Mouse (Mus musculus) erythroblast, embryonic 14.5 days (primary cell): ENCODE measurements around the gene Ifrd2.

Source experiments
- GATA1 ChIP-seq: IDR thresholded peaks from 2 replicates; pipeline ENCODE4 v1.6.1; 2012; ENCODE audit warnings: low read length, inconsistent platforms, mixed read lengths
- TAL1 ChIP-seq: IDR thresholded peaks from 3 replicates; pipeline ENCODE4 v1.6.1; 2012; ENCODE audit warnings: low read length, inconsistent platforms, mixed read lengths

DNA sequence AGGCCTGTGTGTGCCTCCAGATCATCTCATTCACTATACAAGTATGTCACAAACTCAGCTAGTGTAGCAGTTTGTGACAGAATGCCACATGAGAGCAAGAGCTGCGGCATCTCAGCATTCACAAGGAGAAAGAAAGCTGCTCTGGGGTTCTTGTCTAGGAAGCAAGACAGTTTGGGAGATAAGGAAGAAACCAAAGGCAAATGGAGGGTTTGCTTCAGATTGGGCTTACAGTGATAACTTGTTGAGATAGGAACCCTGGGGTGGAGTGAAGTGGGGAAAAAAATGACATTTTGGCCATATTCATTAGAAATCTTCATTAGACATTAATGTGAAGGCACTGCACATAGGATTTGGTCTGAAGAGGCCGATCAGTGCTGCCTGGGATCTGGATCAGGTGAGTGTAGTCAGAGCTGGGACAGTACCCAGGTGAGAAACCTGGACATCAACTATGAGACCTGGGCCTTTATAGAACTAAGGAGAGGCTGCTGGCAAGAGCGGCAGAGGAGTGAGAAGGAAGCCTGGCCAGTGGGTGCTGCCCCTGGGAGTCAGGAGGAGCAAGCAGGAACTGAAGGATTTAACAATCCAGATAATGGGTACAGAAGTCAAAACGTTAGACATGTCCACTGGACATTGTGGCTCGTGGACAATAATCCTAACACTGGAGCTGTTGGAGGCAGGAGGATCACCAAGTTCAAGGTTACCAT is 34.6 kb upstream of the Ifrd2 start:
- TF ChIP-seq GATA1 (no peak), TAL1 (no peak)
